Mouse (Mus musculus) small intestine, adult 2 months (tissue): ENCODE results near the gene Trmt13. TPM values are rescaled to one million over a fixed set of nuclear protein-coding genes. Genes with fewer than 3 reads are reported as not detected.

Experiments
- H3K27ac ChIP-seq: fragments of 200-500 bp; 2 replicates; pipeline ENCODE4 v1.5.1; 2012; ENCODE audit warnings: low read depth, low read length, control low read depth, inconsistent platforms; ENCODE audit not compliant: insufficient read depth
- H3K27me3 ChIP-seq: fragments of 200-500 bp; 2 replicates; pipeline ENCODE4 v1.6.1; 2012; ENCODE audit warnings: mild to moderate bottlenecking, moderate library complexity, low read length, inconsistent platforms; ENCODE audit not compliant: control insufficient read depth, insufficient read depth
- H3K36me3 ChIP-seq: fragments of 200-500 bp; 2 replicates; pipeline ENCODE4 v1.6.1; 2012; ENCODE audit warnings: mild to moderate bottlenecking, low read length, control low read depth, inconsistent platforms; ENCODE audit not compliant: control insufficient read depth, insufficient read depth
- H3K4me1 ChIP-seq: fragments of 200-500 bp; 2 replicates; pipeline ENCODE4 v1.6.1; 2012; ENCODE audit warnings: low read length, inconsistent platforms, mixed read lengths; ENCODE audit not compliant: control insufficient read depth, insufficient read depth, insufficient read length
- H3K4me3 ChIP-seq: fragments of 200-500 bp; 2 replicates; pipeline ENCODE4 v1.5.1; 2012; ENCODE audit warnings: low read depth, mild to moderate bottlenecking, control low read depth, inconsistent platforms, low read length, moderate library complexity
- CTCF ChIP-seq: fragments of 200-500 bp; IDR thresholded peaks from 2 replicates; pipeline ENCODE4 v1.5.1; 2012; ENCODE audit warnings: low read depth, mild to moderate bottlenecking, control low read depth, inconsistent platforms, low read length, moderate library complexity, mixed read lengths; ENCODE audit not compliant: insufficient replicate concordance, insufficient read length; ENCODE audit errors: extremely low read depth
- POLR2A ChIP-seq: fragments of 200-500 bp; IDR thresholded peaks from 2 replicates; pipeline ENCODE4 v1.6.1; 2012; ENCODE audit warnings: low read depth, mild to moderate bottlenecking, control low read depth, inconsistent platforms, low read length, moderate library complexity
- WGBS: fragments of 180-500 bp; shearing (Covaris S2); methylation state at CpG from one replicate; pipeline ENCODE4 v1.1.7; 2018; 5-methylcytosine and 5-hydroxymethylcytosine counted together
- polyA plus RNA-seq: library from polyadenylated mRNA; depleted of rRNA; stranded (reverse); fragments of >200 nt; gene quantifications from 2 replicates; pipeline ENCODE4 v1.2.3, GENCODE M21; 2012; rRNA removed

Trmt13 gene
- polyA plus RNA-seq, 1 experiment: 1.2 TPM

DNA sequence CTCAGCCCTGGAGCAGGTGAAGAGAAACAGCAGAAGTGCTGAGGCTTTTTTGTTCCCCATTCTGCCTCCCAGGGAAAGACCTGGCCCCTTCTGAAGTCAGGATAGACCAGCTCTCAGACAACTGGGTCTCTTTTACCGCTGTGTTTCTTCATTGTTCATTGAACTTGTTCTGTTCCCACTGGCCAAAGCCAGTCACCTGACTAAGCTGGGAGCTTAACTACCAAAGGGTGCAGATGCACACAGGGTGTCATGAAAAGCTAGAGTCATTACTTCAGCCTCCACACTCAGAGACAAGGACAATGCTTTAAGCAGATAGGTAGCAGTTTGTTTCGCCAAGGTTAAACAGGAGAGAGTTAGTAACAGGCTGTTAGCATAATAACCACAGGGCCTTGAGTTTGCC is 72.3 kb downstream of the Trmt13 start:
- H3K36me3 ChIP-seq: peaks cover 20% of the 10 kb centered on the region
- no peak overlapping the region for H3K27ac ChIP-seq
- no peaks in the 10 kb centered on the region for H3K4me1 ChIP-seq
- no peaks in the 10 kb centered on the region for H3K27me3 ChIP-seq
- 72% methylated on average over 2 of the region's 2 CpGs for WGBS
- no peak overlapping the region for H3K4me3 ChIP-seq
- TF ChIP-seq POLR2A (no peak), CTCF (no peak)

DNA sequence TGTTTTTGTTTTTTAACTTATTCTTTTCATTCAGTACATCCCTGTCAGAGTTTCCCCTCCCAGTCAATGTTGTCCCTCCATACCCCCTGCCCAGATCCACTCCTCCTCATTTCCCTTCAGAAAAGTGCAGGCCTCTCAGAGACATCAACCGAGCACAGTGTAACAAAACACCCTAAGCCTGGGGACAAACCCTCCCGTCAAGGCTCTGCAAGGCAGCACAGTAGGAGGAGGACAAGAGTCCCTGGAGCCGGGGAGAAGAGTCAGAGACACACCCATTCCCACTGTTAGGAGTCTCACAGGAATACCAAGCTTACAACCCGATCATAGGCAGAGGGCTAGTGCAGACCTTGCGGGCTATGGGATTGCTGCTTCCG is 77.2 kb downstream of the Trmt13 start:
- no peak overlapping the region for H3K27ac ChIP-seq
- H3K4me1 ChIP-seq: no peaks in the 10 kb centered on the region
- H3K4me3 ChIP-seq: no peak overlapping the region
- peaks cover 32% of the 10 kb centered on the region for H3K36me3 ChIP-seq
- no peaks in the 10 kb centered on the region for H3K27me3 ChIP-seq
- TF ChIP-seq POLR2A: no peak
- no peak for TF ChIP-seq CTCF
- WGBS: 85% methylated on average over 6 of the region's 6 CpGs

DNA sequence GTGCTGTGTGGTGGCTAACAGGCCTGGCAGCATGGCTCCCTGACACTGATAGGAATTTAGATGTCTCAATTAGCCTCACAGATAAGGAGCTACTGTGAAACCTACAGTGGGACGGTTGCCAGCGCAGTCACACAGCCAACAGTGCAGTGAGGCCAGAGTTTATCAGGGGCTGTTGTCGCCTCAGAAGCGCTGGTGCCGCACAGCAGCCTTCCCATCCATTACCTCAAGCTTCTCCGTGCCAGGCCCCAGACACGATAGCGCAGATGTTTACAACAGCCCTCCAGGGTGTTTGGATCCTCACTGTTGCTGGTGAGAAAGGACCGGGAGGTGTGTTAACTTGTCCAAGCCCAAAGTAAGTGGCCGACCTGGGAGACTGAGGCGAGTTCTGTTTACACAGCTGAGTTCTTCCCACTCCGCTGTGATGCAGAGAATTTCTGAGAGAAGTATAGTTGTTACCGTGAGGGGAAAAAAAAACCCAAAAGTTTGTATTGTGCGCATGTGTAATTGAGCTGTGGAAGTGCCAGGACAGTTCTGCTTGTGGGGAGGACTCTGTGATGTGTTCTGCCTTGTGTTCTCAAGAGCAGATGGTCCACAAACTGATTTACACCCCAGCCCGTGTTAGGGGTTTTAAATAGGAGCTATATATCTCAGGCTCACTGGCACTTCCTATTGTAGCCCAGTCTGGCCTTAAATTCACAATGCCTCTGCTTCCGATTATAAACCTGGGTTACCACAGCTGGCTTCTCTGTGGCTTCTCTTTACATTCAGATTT is 77.8 kb downstream of the Trmt13 start:
- H3K36me3 ChIP-seq: peaks cover 32% of the 10 kb centered on the region
- no peak overlapping the region for H3K4me3 ChIP-seq
- no peaks in the 10 kb centered on the region for H3K27me3 ChIP-seq
- H3K4me1 ChIP-seq: no peaks in the 10 kb centered on the region
- WGBS: 36% methylated on average over 16 of the region's 16 CpGs
- no peak for TF ChIP-seq CTCF
- TF ChIP-seq POLR2A: no peak
- no peak overlapping the region for H3K27ac ChIP-seq

Other genes with a start within 250 kb of the Trmt13 start
- gene Cdc14a, start 190.6 kb downstream of the Trmt13 start, polyA plus RNA-seq: 6.6 and 8.6 TPM in 2 replicates
- 20.1 and 29.6 TPM in 2 replicates for gene Rtca, start 106.4 kb downstream of the Trmt13 start, polyA plus RNA-seq
- gene Dbt, start 101.5 kb downstream of the Trmt13 start, polyA plus RNA-seq: 1.2 and 1.3 TPM in 2 replicates
- 0.10 and 0.18 TPM in 2 replicates for gene Lrrc39, start 51.6 kb downstream of the Trmt13 start, polyA plus RNA-seq
- gene Sass6, start 19.6 kb downstream of the Trmt13 start, polyA plus RNA-seq: 0.11 and 1.2 TPM in 2 replicates
- gene Mfsd14a, start 48.1 kb upstream of the Trmt13 start, polyA plus RNA-seq: 4.0 and 6.7 TPM in 2 replicates
- gene Gm43191, start 66.7 kb upstream of the Trmt13 start, polyA plus RNA-seq: not detected in 2 replicates
- gene Slc35a3, start 98.2 kb upstream of the Trmt13 start, polyA plus RNA-seq: 18.3 and 22.3 TPM in 2 replicates
- gene Agl, start 193.6 kb upstream of the Trmt13 start, polyA plus RNA-seq: 1.6 and 1.9 TPM in 2 replicates
- 19.5 and 23.1 TPM in 2 replicates for gene Frrs1, start 244.9 kb upstream of the Trmt13 start, polyA plus RNA-seq